Mouse (Mus musculus): Measurements from ENCODE around the gene Fermt2.
A peak's percentile ranks its signal among the peaks of the same experiment; 100 is the strongest.

Fermt2 gene

GRCm38 (mm10) chr14:45430066-45430842 lies 99.7 kb downstream of the Fermt2 start:
- no peak for DNase-seq

DNA sequence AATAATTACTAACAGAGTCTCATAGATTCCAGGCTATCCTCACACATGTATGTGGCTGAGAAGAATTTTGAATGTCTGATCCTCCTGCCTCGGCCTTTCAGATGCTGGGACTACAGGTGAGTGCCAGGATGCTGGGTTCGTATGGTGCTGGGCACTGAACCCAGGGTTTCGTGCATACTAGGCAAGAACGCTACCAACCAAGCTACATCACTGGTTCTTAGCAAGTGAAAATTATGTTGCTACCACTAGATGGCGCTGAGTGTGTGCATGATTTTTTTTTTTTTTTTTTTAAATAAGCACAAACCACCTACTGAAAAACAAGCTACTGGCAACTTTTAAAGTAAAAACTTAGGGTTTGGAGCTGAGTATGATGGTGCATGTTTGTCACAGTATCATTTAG lies 106.7 kb downstream of the Fermt2 start:
- DNase-seq = peak; percentile 17

GRCm38 (mm10) chr14:45422371-45422770 lies 107.5 kb downstream of the Fermt2 start:
- no peak for DNase-seq

DNA sequence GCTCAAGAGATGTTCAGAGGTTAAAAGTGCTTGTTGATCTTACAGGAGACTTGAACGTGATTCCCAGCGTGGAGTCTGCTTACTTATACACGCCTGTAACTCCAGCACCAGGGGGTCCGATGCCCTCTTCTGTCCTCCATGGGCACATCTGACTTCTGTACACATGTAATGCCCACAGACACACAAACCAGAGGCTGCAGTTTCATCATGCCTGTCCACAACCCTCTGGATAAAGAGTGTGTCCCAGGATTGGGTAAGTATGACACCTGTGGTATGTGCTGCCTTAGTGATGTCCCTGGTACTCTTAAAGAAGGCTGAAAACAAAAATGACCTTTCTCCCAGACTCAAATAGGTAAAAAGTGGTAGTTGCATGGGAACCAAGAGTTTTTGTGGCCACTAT lies 110.6 kb downstream of the Fermt2 start:
- DNase-seq = no peak

GRCm38 (mm10) chr14:45418553-45418952 lies 111.4 kb downstream of the Fermt2 start:
- no peak for DNase-seq

GRCm38 (mm10) chr14:45416265-45416664 lies 113.7 kb downstream of the Fermt2 start:
- no peak for DNase-seq
